Mouse (Mus musculus): ENCODE data around the gene Atrnl1.

- no peak for TF ChIP-seq CTCF (IDR thresholded peaks at IDR 0.05; ENCODE audit: control insufficient read depth, insufficient read depth, low read length)
- no peak for TF ChIP-seq POLR2A (IDR thresholded peaks at IDR 0.05; ENCODE audit: borderline replicate concordance, control insufficient read depth, low read depth, low read length)
Measured at GRCm38 (mm10) chr19:57803483-57803820, 192.6 kb downstream of the Atrnl1 start.

All from bone marrow, adult 2 months (tissue).